Mouse (Mus musculus) natural killer cell, adult 2 months (primary cell): Measurements from ENCODE around the gene Prrg2.

Experiments used
- DNase-seq, 2 experiments: peaks; one replicate each; pipeline ENCODE4 v3.0.0; 2022; ENCODE audit warnings: low spot score in 2 of 2

The Prrg2 gene

GRCm38 (mm10) chr7:45058607-45059571 is 3.6 kb downstream of the Prrg2 start:
- no peak for DNase-seq

DNA sequence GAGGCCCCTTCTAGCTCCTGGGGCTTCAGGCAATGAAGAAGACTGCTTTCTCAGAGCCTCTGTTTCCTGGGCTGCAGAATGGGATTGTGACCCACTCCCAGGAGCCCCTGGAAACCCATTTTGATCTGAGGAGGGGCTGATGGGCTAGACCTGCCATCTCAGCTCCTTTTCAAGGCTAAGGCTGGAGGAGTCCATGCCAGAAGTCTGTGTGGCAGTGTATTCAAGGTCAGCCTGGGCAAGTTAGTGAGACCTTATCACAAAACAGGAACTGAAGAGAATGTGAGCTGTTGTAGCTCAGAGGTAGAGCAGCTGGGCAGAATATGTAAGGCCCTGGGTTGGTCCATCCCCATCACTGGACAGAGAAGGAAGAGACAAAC is 5.5 kb downstream of the Prrg2 start:
- DNase-seq, result no peak

DNA sequence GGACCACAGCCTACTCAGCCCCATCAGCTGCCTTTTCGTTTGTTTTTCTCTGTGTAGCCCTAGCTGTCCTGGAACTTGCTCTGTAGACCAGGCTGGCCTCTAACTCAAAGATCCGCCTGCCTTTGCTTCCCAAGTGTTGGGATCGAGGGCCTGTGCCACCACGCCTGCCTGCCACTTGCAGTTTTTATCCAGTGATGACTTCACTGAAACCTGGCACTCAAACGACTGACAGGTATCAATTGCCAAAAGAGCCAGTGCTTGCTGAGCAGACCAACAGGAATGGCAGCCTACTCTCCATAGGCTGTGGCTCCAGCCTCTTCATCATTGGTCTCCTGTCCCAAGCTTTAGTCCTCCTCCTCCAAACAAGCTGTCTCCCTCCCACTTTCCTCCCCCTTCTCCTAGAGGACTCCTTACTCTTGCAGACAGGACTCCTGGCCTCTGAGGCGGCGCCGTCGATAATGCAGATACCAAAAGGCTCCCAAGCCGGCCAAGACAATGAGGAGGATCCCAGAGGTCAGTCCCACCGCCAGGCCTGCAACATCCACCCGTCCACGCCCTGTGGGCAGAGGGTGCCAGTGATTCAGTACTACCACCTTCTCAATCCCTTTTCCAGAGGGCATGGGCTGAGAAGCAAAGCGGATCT is 6.0 kb downstream of the Prrg2 start:
- DNase-seq, result no peak

DNA sequence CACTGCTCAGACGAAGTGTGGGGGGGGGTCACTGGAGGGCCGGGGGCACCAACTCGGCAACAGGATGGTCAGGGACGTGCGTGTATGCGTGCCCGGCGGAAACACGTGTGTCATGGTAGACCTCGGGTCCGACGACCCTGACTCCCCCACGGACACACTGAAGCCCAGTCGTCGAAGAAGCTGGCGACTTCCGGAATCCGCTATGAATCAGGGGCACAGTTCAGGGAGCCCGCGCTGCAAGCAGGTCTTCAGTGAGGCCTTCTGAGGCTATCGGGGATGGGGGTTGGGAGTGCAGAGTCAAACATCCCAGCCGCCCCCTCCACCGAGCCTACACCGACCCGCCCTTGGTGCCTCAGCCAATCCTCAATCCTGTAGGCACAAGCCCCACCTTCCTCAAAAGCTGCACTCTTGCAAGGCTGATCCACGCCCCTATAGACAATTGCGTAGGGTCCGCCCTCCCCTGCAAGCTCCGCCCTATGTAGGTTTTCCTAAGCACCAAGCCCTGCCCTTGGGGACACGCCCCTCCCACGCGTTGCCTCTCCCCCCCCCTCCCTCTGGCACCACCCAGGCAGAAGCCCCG is 8.5 kb downstream of the Prrg2 start:
- peak; percentile 88 to 93 for DNase-seq

DNA sequence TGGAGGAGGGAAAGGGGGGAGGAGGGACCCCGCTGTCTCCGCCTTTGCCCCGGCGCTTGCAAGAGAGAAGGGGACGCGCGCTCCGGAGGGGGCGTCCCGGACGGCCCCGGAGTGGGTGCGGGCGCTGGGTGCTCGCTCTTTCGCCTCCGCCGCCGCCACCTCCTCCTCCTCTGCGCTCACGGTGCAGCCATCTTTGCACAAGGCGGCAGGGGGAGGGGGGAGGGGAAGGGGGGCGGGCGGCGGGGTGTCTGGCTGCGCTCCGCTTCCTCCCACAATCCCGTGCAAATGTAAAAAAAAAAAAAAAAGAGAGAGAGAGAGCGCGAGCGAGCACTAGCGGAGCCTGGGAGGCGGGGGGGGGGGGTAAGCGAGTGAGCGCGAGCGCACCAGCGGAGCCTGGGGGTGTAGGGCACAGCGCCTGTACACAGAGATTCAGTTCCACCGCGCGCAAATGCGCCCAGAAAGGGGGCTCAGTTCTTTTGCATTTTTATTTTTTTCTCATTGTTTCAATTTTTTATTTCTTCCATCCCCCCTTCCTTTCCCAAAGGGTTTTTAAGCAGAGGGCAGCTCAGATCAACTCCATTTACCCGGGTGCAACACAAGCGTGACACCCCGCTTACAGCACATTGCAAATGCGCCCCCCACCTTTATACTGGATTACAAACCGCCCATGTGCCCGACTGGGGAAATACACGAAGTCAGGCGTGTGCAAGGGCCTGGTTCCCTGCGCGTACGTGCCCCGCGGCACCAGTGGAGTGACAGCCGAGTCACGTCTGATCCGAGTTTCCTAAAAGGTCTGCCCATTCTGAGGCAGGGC is 9.2 kb downstream of the Prrg2 start:
- peak; percentile 54 to 71 for DNase-seq

DNA sequence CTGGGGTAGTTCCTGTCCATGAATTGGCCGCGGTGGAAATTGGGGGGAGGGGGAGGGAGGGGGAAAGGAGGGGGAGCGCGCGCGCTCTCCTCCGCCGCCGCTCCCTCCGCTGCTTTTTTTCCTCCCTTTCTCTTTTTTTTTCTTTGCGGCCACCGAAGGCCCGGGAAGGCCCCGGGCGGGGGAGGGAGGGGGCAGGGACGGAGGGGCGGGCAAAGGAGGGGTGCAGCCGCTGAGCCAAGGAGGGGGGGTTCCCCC is 9.7 kb downstream of the Prrg2 start, which contains the start of gene Prr12:
Gene Prr12, minus strand, starts transcription at position 20 of the 255 bp plus-strand sequence.
- no peak for DNase-seq

DNA sequence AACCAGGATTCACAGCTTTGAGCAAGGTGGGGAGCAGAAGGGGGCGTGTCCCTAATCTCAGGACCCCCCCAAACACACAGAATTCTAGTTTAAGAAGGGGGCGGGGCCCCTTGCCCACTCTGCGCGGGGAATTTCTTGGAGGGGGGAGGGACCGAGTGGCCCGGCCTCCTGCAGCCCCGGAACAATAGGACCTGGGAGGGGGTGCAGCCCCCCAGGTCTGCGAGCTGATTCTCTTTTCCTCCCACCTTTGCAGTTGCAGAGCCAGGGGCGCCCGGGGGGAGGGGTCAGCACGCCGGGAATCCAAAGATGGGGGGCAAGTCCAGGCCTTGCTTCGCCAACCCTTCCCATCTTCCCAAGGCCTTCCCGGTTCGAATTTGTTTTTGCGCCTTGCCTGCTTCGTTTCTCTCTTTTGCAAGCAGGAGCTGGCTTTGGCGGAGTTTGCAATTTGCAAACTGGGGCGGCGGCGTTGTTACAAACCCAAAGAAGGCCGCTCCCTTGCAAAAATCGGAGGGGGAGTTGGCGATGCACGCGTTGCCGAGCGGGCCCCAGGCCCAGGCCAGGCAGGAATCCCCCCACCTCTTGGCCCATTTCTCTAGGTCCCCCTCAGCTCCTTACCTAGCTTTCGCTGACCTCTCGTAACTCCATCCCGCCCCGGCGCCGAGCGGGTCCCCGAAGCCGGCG is 10.2 kb downstream of the Prrg2 start:
- DNase-seq, result no peak

GRCm38 (mm10) chr7:45051601-45051974 is 10.9 kb downstream of the Prrg2 start:
- DNase-seq, result no peak

GRCm38 (mm10) chr7:45050945-45051600 is 11.4 kb downstream of the Prrg2 start:
- DNase-seq, result peak in 1 of 2 experiments; percentile 35

GRCm38 (mm10) chr7:45048923-45049657 is 13.4 kb downstream of the Prrg2 start:
- DNase-seq, result no peak

GRCm38 (mm10) chr7:45048001-45048890 is 14.2 kb downstream of the Prrg2 start:
- no peak for DNase-seq

DNA sequence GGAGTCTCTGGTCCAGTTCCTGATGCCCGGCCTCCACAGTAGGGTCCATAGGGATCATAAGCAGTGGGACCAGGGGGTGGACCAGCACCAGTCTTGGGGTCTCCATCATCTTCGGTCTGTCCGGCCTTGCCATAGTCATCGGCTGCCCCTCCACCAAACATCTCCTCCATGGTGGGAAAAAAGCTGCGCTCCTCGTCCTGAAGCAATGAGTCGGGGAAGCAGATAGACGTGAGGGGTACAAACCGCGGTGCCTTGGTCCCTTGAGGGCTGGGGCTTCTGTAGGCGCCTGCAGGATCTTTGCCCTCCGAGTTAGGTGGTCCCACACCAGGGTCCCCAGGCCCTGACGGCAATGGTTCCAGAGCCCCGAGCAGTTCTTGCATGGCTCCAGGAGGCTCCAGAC is 15.0 kb downstream of the Prrg2 start:
- no peak for DNase-seq

DNA sequence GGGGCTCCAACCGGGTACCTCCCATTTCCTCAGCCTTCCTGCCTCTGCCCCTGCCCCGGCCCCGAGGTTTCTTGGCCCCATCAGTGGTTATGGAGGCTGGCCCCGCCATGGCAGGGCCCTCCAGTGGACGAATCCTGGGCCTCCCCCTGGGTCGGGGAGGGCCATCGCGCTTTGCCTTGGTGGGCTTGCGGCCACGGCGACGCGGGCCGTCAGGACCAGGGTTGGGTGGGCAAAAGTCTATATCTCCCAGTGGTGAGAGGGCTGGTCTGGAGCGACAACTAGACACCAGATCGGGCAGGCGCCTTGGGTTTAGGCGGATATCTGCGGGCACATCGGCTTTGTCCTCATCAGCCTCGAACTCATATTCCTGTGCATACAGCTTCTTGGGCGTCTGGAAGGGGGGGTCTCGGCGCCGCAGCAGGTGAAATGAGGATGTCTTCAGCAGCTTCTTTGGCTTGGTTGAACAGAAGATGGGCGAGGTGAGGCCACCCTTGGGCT is 15.6 kb downstream of the Prrg2 start:
- no peak for DNase-seq

GRCm38 (mm10) chr7:45045741-45046140 is 16.7 kb downstream of the Prrg2 start:
- DNase-seq, result no peak

GRCm38 (mm10) chr7:45043307-45043706 is 19.2 kb downstream of the Prrg2 start:
- DNase-seq, result no peak

DNA sequence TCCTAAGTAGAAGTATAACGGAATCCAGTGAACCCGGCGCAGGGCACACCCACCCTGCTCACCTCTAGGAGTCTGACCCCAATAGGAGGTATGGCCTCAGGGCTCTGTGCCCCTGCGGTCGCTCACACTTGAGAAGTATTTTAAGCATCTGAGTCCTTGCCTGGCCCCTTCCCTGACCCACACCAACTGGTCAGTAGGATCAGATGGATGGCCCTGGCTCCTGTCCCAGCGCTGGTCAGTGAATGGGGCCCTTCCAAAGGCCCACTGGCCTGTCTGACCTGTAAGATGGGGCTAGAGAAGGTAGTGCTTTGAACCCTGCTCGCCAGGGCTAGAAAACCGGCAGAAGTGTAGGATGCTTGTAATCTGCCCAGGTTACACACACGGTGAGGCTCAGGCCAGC is 21.6 kb downstream of the Prrg2 start:
- DNase-seq, result no peak

DNA sequence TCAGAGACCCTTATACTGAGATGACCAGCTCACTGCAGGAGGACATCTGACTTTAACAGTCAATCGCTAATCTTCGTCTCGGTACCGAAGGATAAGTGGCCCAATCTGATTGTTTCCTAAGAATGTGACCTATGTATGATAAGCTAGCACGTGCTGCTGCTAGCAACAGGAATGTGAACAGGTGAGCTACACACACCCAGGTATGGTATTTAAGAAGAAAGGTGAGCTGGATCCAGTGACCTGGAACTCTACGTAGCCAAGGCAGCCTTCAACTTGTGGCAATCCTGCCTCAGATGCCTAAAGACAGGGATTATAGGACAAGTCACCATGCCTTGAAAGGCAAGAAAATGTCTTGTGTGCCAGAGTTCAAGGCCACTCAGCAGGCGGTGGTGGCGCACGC is 24.1 kb downstream of the Prrg2 start:
- DNase-seq, result no peak

DNA sequence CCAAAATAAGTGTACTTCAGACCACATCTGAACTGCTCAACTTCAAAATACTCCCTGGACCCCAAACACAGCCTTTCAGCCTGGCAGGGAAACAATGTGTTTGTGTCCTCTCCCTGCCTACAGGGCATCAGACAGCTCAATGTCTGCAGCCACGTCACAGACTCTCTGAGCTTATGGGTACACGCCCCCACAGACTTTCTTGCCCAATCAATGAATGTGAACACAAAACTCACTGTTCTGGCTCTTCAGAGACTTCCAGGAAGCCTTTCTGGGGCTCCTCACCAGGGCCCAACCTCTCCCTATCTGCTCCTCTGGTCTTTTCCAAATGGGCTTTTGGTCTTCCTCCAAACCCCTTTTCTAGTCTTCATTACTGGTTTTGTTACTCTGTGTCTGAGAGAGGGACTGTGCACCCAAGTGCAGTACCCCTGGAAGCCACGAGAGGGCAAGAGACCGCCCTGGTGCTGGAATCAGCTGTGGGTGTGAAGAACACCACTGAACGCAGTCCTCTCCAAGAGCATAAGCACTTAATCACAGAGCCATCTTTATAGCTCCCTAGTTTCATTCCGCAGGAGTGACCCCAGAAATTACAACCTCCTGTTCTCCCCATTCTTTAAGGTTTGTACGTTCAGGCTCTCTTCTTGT is 24.6 kb downstream of the Prrg2 start:
- peak; percentile 55 to 67 for DNase-seq

DNA sequence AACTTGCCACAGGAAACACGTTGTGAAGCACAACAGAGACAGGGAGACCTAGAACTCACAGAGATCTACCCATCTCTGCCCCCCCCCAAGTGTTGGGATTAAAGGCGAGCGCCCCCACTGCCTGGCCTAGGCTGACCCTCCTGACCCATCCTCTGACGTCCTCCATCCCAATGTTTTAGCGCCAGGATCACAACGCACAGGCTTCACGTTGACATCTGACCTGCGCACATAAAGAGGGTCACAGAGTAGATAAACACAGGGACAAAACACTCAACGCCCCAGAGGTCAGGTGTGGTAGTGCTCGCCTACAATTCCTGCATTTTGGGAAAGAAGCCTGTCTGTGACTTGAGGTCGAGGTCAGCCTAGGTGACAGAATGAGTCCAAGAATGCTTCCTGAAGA is 25.8 kb downstream of the Prrg2 start:
- no peak for DNase-seq
